In the genomic region with DNA sequence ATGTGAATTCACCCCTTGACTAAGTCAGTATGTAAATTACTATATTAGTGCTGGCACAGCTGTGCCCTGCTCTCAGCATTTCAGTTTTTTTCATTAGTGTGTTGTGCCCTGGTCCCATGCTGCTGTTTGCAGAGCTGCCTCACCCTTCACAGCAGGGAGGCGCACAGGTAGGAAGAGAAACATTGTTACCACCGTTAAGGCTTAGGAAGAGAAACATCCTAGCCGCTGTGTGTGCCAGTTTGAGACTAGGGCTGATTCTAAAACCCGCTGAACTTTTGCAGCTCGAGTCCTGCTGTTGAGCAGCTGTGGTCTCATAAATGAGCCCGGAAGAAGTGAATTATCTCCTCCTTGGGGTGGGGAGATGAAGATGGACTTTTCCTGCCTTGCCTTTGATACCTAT, we compare ENCODE assay signal across 17 mouse cellular contexts.
"Had no signal": no experiment of that assay in that cellular context is flagged by ENCODE, and none has a peak within 500 bp of the region (broad histone marks: within the 10 kb centered on the region; RNA-seq: fewer than 3 reads in every experiment).

No protein-coding gene starts in this region.

- DNase-seq: cerebellum, adult 2 months; cerebellum, adult 8-10 months; cerebellum, adult 9-10 months; cerebellum, adult 9-11 months; cerebellum, postnatal 10 days; cerebellum, postnatal 14 days; cerebellum, postnatal 25 days; cerebellum, postnatal 36 days; embryo, embryonic 11 days; forebrain, postnatal 0 days; gastrocnemius, adult 2 months; gastrocnemius, postnatal 10 days; gastrocnemius, postnatal 14 days; gastrocnemius, postnatal 25 days; gastrocnemius, postnatal 36 days; heart, adult 18-20 months; heart, adult 2 months had no signal
